Mouse (Mus musculus): Measurements from ENCODE around the gene Mknk2.

DNA sequence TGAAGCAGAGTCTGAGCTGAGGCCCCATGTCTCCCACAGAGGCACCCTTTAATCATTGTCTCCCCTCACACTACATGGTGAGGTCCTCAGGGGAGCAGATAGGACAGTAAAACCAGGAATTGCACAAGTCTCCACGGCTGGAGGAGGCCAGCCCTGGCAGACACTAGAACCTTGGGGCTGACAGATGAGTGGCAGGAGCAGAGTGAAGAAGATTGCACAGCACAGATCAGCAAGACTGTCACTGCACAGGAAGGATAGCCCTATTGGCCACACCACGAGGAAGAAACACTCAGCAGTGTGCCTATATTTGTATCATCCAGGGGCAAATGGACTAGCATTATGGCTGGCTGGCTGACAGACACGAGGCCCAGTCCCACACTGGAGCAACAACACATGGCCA lies 32.9 kb upstream of the Mknk2 start:
- no peak for TF ChIP-seq POLR2A (IDR thresholded peaks at IDR 0.05; ENCODE audit: insufficient read depth, low read depth, low read length)
- TF ChIP-seq CTCF (IDR thresholded peaks at IDR 0.05; ENCODE audit: insufficient read depth, low read depth, low read length), result no peak

All from olfactory bulb, adult 2 months (tissue).